Mouse (Mus musculus): ENCODE measurements around the gene Sdk1. TPM values are rescaled to one million over a fixed set of nuclear protein-coding genes. Genes with fewer than 3 reads are reported as not detected.

Sdk1 gene
- polyA plus RNA-seq, 2 experiments from 2014 or later: not detected

DNA sequence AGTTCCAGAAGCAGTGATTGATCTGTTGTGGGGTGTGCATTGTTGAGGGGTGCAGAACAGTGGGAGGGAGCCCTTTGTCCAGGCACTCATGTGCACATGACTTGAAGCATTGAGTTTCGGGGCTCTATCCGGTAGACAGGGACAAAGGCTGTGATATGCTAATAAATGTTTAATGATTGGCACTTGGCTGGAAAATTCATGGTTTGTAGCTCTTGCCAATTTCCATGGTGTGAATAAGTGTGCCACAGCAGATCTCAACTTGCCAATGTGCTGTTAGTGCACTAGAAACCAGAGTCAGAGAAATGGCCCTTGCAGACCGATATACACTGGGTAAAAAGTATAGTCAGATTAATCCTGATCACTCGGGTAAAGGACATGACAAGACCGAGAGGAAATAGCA, 404.4 kb downstream of the Sdk1 start:
- ATAC-seq: no peak

DNA sequence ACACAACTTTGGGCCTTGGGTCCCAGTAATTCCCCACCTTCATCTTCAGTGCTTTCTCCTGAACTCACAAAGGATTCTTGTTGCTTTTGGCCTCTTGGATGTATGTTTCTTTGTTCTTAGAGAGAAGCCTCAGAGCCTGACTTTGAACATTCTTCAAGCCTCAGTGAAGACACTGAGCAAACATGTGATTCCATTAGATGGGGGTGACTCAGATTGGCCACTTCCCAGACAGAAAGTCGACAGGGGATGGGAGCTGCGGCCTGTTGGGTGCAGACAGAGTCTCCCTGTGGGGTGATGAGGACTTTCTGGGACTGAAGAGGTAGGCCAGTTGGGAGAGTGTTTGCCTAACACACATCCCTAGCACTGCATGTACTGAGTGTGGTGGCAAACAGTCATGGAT, 405.3 kb downstream of the Sdk1 start:
- no peak for ATAC-seq

DNA sequence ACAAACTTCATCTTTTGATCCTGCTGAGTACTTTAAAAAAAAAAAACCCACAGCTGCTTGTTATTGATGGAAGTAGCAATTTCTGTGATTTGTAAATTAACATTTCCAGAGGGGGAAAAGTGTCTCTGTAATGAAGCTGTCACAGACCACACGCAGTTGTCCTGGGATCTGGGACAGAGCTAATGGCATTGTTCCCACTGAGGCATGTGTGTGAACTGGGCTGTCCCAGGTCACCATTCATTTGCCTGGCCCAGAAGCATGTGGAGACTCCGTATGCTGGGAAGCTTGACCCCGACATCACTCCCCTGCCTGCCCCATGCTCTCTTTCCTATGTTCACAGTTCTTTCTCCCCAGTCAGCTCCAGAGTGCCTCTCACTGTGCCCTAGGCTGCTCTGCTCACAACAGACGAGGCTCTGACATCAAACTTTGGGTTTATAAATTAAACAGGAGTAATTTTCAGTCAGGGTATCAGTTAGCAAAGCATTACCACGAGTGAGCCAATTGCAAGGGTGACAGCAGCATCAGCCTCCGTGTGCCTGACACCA, 408.6 kb downstream of the Sdk1 start:
- no peak for ATAC-seq

DNA sequence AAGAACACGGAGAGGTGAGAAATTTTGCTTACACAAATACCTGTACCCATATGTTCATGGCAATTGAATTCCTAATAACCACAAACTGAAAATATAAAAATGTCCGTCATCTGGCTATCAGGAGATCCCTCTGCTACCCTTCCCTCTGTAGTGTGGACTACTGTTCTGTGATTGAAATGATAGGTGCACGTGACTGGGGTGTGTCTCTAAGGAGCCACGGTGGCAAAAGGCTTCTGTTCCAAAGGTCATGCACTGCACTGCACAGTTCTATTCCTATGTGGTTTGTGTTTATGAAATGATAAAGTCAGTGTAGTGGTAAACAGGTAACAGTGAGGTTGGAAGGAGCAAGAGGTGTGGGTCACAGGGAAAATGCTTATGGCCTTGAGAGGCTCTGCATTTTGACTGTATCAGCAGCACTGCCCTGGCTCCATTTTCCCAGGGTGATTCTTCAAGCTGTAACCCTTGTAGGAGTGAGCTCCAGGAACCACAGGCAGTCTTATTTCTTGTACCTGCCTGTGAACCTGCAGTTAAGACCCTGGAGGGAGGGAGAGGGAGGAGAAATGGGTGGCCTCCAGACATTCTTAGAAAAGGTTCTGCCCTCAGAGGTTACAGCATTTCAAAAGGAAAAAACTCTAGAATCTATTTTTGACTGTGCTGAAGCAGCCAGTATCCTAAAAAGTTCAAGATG, 410.5 kb downstream of the Sdk1 start:
- ATAC-seq: no peak

DNA sequence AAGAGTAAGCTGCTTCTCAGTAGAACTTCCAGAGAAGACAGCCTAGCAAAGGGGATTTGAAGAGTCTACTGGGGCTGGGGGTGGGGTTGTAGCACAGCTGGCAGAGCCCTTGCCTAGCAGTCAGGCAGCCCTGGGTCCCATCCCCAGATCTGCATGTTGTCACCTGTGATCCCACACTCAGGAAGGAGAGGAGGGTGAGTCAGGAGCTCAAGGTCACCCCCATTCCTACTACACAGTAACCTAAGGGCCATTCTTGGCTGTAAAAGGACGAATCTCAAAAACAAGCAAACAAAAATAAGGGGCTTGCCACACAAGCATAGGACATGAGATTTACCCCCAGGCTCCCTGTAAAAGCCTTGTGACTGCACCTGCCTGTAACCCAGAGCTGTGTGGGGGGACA, 435.1 kb downstream of the Sdk1 start:
- ATAC-seq: no peak

DNA sequence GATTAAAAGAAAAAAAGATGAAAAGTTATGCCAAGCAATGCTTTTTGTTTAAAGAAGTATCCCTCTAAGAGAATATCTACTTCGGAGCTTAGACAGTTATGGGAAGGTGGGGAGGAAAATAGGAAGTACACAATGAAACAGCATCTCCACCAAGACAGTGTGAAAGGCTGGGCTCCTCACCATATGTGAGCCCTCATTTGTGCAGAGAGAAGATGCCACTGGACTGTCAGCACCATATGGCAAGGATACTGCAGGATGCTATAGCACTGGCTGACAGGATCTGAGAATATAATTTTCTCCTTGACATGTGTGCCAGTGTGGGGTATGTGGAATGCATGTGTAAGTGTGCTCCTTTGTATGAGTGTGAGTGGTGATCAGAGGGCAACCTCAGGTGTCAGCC, 435.7 kb downstream of the Sdk1 start:
- ATAC-seq: no peak

DNA sequence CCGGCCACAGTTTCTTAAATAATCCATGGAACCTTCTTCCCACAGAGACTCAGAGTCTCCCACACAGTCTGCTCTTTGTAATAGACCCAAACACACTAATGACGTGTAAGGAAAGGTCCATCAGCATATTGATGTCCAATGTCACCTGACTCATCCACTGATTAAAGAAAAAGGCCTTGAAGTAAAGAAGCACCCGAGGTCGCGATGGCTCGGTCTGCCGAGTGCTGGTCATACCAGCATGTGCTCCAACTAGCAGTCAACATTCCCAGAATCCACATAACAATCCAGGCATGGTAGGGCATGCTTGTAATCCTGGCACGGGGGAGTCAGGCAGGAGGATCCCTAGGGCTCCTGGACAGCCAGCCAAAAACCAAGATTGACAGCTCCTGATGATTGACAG, 436.6 kb downstream of the Sdk1 start:
- no peak for ATAC-seq

DNA sequence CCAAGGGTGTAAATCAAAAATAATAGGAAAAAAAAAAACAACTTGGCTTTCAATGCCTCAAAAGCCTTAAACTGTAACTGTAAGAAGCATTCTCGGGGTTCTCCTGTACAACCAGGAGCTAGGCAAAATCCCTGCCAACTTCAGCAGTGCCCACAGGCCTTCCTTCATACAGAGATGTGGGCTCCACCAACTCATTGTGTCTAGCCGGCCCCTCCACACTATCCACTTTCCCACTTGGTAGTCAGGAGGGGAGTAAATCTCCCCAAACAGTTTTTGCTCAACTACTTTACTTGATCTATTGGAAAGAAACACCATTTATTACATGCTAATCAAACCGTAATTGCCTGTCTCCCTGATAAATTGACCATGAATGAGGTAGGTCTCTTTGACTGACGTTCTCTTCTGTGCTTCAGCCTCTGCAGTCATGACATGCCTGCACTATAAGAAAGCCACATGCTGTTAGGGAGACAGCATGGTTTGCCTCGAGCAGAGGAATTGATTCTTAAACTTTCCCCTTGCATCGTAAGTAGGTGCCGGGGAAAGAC, 445.7 kb downstream of the Sdk1 start:
- no peak for ATAC-seq

DNA sequence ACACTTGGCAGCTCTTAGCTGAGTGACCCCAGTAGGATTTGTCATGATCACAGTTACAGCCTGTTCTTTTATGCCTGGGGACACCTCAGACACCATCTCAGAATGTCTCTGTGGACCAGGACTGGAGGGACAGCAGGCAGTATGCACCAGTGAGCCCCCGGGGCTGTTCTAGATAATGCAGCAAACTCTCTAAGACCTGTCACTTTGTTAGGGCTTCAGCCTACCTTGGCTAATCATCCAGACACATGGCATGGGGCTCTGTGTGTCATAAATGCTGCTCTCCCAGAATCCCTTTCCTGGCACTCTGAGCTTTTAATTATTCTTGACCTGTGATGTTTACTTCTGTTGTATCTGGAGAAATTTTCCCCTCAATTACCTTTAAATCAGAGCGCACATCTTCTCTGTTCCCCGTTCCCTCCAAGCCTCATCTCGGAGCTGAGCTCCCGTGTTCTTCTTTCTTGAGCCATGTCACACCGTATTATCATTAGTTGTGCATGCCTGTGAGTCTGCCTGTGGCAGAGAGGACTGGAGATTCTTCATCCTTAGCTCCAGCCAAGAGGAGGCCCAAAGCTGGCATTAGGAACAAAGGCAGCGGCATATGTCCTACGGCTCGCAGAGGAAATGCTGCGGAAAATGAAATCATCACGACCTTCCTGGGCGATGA, 448.3 kb downstream of the Sdk1 start:
- no peak for ATAC-seq

DNA sequence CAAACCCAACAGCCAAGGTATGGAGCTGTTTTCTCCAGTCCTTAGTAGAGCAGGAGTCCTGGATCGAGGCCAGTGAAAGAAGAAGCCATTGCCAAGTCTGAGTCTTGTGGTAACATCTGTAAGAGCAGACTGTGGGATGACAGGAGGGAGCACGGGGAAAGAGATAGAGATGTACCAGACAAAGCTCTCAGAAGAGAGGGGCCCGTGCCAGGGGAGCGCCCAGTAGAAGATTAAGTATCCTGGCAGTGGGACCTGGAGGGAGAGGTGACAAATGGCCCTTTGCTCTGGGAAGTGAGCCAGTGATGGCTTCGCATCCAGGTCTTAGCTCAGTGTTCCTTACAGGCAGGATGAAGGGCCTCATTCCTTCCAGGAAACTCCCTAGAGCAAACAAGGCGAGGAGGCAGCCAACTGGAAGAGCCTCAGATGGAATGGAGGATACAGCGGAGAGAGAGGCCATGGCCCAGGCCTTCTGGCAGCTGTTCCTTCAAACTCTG, 450.2 kb downstream of the Sdk1 start:
- no peak for ATAC-seq

DNA sequence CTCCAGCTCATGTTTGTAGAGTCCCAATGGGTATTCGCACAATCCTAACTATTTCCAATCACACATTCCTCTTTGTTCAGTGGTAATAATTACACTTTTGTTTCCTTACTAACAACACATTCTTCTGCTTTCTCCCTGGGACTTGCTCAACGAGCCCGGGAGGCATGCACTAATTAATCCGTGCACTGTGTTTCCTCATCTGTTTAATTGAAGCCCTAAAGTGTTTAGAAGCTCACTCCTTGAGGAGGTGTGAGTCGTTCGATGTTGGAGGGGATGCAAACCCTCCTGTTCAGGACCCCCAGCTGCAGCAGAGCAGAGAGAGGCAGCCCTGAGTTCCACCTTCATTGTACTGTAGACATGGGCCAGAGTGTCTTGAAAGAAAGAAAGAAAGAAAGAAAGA, 452.4 kb downstream of the Sdk1 start:
- ATAC-seq: no peak

DNA sequence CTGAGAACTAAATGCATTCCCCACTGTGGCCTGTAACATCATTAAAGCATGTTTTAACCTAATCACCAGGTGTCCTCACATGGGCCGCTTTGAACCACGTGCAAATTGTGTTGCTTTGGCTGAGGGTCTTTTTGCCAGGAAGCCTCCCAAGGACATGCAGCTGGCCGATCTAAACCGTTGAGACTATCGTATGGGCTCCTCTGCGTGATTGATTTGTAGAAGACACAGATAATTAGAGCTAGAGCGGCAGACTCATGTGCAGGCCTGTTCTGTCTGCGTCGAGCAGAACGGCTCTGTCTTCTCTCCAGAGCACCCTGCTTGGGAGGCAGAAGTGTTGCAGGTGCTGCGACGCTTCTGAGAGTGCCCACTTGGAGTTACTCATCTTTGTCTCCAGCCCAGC, 453.6 kb downstream of the Sdk1 start:
- ATAC-seq: no peak

DNA sequence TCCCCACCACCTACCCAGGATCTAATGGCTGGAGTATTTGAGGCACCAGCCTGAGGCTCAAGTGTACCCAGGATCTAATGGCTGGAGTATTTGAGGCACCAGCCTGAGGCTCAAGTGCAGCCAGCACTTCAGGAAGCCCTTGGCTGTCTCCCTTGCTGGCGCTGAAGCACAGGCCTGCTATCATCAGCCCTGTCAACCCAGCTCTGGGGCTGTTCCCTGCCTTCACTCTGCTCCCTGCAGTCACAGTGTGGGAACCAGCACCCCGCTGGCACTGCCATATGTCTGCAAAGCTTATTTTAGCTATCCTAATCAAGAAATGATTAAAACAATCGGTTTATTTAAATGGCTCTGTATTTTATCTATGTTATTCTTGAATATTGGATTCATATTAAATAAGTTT, 457.1 kb downstream of the Sdk1 start:
- ATAC-seq: no peak

DNA sequence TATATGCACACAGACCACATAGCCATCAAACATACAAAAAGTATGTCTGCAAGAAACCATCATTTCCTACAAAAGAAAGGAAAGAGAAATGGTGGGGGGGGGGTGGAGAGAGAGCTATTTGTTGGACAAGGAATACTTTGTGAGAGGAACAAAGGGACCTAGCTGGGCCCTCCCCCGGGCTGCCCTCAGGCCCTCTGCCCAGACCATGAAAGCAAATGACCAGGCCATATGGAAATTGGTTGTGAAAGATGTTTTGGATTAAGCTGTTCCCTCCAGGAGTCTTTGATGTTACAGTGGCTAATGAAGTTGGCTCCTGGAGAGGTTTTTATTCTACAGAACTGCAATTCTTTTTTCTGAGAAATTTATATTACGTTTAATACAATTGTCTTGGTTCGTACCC, 479.5 kb downstream of the Sdk1 start:
- no peak for ATAC-seq

DNA sequence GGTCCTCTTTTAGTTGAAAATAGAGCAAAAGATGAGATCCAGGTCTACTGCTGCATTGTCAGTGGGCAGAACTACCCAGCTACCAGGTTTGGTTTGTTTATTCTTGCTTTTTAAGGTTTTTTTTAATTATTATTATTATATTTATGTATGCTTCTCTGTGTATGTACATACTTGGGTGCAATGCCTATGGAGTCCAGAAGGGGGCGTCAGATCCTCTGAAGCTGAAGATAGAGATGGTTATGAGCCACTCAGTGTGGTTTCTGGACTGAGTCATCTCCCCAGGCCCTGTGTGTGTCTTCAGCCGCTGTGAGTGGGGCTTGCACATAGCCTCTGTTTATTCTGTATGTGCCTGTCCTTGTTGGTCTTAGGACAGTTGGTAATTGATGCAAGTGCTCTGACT, 486.7 kb downstream of the Sdk1 start:
- no peak for ATAC-seq

DNA sequence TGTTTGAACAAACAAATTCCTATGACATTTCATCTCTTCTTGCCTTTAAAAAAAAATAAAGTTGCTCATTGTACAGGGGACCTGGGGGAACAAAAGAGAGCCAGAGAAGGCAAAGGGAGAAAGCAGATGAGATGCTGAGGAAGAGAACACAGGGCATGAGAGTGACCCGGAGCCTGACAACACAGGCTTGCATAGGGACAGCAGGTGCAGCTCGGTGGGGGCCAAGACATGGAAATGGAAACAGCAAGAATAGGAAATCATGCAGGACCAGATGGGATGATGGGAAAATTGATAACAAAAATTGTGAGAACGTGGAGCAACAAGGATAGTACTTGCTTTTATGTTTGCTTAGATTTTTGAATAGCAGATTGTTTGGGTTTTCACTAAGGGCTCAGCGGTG, 488.7 kb downstream of the Sdk1 start:
- no peak for ATAC-seq

DNA sequence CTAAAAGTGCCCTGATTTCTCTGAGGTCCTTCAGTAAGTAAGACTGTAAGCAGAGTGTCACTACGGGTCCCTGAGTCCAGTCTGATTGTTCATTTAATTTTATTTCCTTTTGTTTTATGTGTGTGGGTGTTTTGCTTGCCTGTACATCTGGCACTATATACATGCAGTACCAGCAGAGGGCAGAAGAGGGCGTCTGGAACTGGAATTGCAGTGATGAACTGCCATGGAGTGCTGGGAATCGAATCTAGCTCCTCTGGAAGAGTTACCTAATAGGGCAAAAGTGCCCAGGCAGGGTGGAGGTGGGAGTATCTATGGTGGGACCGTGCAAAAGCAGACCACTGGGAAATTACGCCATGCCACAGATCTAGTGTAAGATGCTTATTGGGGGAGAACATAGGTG, 497.4 kb downstream of the Sdk1 start:
- ATAC-seq: no peak

DNA sequence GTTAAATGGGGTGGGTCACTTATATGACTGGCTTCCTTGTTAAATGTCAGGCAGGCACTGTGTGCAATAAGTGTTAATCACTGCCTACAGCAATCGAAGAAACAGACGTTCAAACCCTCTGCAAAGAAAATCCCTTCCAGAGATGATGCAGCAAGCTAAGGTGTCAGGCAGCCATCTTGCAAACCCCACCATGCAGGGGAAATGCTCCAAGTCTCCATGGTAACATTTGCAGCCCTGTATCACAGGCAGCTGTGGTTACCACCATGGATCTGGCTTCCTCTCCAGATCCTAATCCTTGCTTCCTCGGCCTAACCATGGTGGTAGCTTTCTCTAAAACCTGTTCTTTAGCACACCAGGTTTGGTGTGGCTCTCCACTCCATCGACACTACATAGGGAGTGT, 507.5 kb downstream of the Sdk1 start:
- ATAC-seq: no peak

DNA sequence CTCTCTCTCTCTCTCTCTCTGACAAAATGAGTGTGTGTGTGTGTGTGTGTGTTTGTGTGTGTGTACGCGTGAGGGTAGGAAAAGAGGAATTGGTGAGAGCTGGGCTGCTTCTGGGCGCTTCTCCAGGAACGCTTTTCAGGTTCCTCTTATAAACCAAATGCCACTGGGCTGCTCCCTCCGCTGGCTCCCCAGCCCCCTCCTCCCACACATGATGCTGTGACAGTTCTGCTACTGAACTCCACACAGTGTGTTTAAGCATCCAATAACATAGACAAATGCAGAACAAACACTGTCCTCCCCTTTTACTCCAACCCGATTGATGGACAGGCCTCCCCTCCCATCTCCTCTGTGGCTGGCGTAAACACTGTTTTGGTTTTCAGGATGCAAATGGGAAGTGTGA, 513.0 kb downstream of the Sdk1 start:
- ATAC-seq: no peak

DNA sequence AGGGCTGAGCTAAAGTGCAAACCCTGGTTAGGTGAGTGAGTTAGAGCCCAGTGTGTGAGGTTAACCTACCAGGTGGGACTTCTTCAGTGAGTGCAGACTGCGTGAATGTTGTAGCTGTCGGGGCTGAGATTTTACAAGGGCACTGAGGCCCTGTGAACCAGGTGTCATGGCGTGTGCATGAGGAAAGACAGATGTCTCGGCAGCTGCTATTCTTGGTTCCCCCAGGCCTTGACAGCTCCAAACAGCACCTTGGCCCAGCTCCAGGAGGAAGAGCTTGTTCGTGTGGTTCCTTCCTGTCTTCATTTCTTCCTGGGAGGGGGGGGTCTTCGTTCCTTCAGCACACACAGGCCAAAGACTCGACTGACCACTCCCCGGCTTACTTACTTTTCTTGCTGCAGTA, 517.6 kb downstream of the Sdk1 start:
- ATAC-seq: no peak

DNA sequence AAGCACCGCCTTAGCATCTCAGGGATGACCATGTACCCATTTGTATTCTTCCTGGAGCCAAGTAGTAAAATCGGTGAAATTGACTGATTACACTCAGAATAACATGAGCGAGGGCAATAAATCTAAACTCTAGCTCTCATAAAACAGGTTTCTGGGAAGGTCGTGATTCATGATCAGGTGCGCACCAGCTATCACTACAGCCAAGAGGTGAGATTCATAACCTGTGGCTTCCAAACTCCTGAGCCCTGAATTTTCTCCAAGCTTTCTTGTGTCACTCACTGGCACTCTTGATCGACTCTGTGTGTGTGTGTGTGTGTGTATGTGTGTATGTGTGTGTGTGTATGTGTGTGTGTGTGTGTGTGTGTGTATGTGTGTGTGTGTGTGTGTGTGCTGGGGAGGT, 522.8 kb downstream of the Sdk1 start:
- ATAC-seq: no peak

DNA sequence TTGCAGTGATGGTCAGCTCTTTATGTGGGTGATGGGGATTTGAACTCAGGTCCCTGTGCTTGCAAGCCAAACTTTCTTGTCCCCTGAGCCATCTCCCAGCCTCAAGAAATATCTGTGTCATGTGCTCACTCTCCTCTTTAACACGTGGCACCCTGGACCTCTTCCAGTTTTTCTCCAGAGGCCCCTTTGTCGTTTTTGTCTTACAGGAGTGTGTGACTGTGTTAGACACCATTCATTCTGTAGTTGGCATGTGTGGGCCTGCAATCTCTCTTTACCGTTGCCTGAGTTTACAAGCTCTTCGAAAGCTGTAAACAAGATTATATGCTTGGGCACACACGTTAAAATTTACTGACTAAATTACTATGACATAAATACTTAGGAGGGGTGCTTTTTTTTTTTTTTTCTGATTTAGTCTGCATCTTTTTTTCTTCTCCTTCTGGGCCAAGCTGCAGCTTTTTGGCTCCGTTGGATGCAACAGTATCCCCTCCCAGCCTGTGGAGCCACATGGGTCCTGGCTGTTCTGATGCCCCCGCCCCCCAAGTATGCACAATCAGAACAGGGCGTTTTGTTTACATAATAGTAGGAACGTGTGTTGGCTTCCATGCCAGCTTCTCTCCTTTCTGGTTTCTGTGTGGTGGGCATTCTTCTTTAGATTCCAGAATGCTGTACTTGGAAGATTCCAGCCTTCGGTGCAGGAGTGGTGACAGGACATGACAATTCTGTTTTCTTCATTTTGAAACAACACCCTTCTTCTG, 527.6 kb downstream of the Sdk1 start:
- ATAC-seq: no peak

DNA sequence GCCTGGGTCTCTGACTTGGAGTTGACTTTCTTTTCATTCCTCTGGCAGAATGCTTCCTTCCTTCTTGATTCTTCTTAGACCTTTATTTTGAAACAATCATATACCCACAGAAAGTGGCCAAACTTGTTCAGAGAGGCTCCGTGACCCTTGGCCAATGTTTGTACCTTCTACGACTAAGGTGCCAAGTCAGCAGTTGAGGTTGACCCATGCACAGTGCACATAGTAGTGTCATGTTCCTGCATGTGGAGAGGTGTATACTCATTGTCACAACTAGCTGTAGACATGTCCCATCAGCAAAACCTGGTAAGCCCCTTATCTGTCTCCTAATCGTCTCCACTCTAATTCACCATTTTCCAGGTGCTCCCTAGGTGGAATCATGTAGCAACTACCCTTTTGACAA, 530.2 kb downstream of the Sdk1 start:
- ATAC-seq: no peak

All from CD4-positive, CD25-positive, alpha-beta regulatory T cell, adult 4 months (primary cell).